Mouse (Mus musculus): ENCODE results near the gene Col24a1.

Col24a1 gene

GRCm38 (mm10) chr3:145292337-145293134 is at the start of gene Col24a1:
Col24a1 (plus strand) TSS chr3:145292472.
- no peak for TF ChIP-seq GATA4 (IDR thresholded peaks at IDR 0.05; ENCODE audit: insufficient replicate concordance, low read length)

- no peak for TF ChIP-seq GATA4 (IDR thresholded peaks at IDR 0.05; ENCODE audit: insufficient replicate concordance, low read length)
These were observed 44.2 kb upstream of the Col24a1 start for GRCm38 (mm10) chr3:145248040-145248439.

GRCm38 (mm10) chr3:145253066-145253465 is 39.2 kb upstream of the Col24a1 start:
- TF ChIP-seq GATA4 (IDR thresholded peaks at IDR 0.05; ENCODE audit: insufficient replicate concordance, low read length) = no peak

- no peak for TF ChIP-seq GATA4 (IDR thresholded peaks at IDR 0.05; ENCODE audit: insufficient replicate concordance, low read length)
These were observed 37.4 kb upstream of the Col24a1 start for GRCm38 (mm10) chr3:145254764-145255396.

- TF ChIP-seq GATA4 (IDR thresholded peaks at IDR 0.05; ENCODE audit: insufficient replicate concordance, low read length) = no peak
These were observed 35.6 kb upstream of the Col24a1 start for GRCm38 (mm10) chr3:145256647-145257046.

- TF ChIP-seq GATA4 (IDR thresholded peaks at IDR 0.05; ENCODE audit: insufficient replicate concordance, low read length) = no peak
These were observed 32.6 kb upstream of the Col24a1 start for GRCm38 (mm10) chr3:145259678-145260077.

GRCm38 (mm10) chr3:145263131-145263530 is 29.1 kb upstream of the Col24a1 start:
- no peak for TF ChIP-seq GATA4 (IDR thresholded peaks at IDR 0.05; ENCODE audit: insufficient replicate concordance, low read length)

GRCm38 (mm10) chr3:145268066-145268465 is 24.2 kb upstream of the Col24a1 start:
- TF ChIP-seq GATA4 (IDR thresholded peaks at IDR 0.05; ENCODE audit: insufficient replicate concordance, low read length) = no peak

GRCm38 (mm10) chr3:145274191-145274590 is 18.1 kb upstream of the Col24a1 start:
- TF ChIP-seq GATA4 (IDR thresholded peaks at IDR 0.05; ENCODE audit: insufficient replicate concordance, low read length) = no peak

GRCm38 (mm10) chr3:145293207-145293606 is 935 bp downstream of the Col24a1 start:
- TF ChIP-seq GATA4 (IDR thresholded peaks at IDR 0.05; ENCODE audit: insufficient replicate concordance, low read length) = no peak

- no peak for TF ChIP-seq GATA4 (IDR thresholded peaks at IDR 0.05; ENCODE audit: insufficient replicate concordance, low read length)
These were observed 1.5 kb downstream of the Col24a1 start for GRCm38 (mm10) chr3:145293623-145294307.

- TF ChIP-seq GATA4 (IDR thresholded peaks at IDR 0.05; ENCODE audit: insufficient replicate concordance, low read length) = no peak
These were observed 7.8 kb downstream of the Col24a1 start for GRCm38 (mm10) chr3:145299980-145300591.

- no peak for TF ChIP-seq GATA4 (IDR thresholded peaks at IDR 0.05; ENCODE audit: insufficient replicate concordance, low read length)
These were observed 13.0 kb downstream of the Col24a1 start for GRCm38 (mm10) chr3:145305311-145305710.

- no peak for TF ChIP-seq GATA4 (IDR thresholded peaks at IDR 0.05; ENCODE audit: insufficient replicate concordance, low read length)
These were observed 14.9 kb downstream of the Col24a1 start for GRCm38 (mm10) chr3:145307209-145307608.

GRCm38 (mm10) chr3:145320587-145321274 is 28.5 kb downstream of the Col24a1 start:
- no peak for TF ChIP-seq GATA4 (IDR thresholded peaks at IDR 0.05; ENCODE audit: insufficient replicate concordance, low read length)

Measured in liver, adult (tissue).